Mouse (Mus musculus) ES-Bruce4 (cell line): ENCODE data around the gene Syndig1.

Experiments used
- CTCF ChIP-seq: IDR thresholded peaks from one replicate; pipeline ENCODE4 v1.8.1; 2011; ENCODE audit warnings: low read depth, low read length
- EP300 ChIP-seq: IDR thresholded peaks from 2 replicates; pipeline ENCODE4 v1.6.1; 2011; ENCODE audit warnings: low read depth, low read length; ENCODE audit not compliant: insufficient read depth

DNA sequence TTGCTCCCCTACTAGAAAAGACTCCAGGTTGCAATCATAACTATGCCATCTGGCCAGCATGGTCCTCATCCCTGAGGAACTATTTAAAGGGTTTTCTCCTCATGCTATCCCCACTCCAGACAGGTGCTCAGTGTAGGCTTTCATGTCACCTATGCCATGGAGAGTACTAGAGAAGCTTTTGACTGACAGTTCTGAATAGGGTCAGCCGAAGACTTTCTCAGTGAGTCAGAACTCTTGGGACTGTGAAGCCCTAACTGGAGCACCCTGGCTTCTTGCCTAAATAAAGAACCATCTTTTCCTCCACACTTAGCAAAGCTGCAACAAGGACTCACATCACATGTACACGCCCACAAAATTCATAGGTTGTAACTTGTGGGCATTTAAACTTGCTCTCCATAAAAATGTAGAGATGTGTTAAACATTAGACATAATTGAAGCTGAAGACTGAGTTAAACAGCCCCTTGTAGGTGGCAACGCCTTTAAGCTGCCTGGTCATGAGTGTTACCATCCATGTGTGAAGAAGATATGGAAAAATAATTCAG lies 24.3 kb upstream of the Syndig1 start:
- no peak for TF ChIP-seq CTCF
- no peak for TF ChIP-seq EP300
